Mouse (Mus musculus) kidney, postnatal 25 days (tissue): ENCODE data around the gene Zfp12.

Experiments
- DNase-seq, 2 experiments: peaks; one replicate each; pipeline ENCODE4 v3.0.0; 2021; ENCODE audit warnings: mixed read lengths in 2 of 2

The Zfp12 gene

DNA sequence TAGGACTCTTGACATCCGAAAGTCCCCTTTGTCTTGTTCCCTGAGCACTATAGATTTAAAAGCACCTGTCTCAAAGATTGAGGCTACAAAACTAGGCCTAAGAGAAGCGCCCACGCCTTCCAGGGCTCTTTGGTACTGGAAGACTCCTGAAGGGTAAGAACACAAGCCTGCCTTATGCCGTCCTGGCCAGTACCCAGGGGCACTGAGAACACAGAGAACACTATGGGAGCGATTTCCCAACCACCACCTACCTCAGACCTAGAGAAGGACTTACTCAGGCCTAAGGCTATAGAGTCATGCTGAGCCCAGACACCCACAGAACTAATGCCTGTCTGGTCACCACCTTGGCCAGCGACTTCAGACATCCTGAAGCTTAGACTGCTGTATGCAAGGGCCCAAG, 31.8 kb downstream of the Zfp12 start:
- no peak for DNase-seq

DNA sequence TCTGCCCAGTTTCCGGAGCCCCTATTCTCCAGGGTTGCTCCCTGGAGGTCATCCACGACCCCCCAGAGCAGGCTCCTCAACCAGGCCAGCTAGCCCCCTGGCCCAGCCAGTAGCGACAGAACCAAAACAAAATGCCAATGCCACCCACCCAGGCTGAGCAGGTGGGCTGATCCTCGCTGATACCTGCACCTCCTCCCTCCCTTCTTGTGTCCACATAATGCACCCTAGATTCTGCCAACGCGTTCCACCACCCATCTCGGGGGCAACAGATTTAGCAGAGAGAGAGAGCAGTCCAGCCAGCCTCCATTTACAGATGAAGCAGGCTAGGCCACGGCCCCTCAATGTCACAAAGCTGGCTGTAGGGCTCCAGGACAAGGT, 34.0 kb downstream of the Zfp12 start:
- DNase-seq: no peak

DNA sequence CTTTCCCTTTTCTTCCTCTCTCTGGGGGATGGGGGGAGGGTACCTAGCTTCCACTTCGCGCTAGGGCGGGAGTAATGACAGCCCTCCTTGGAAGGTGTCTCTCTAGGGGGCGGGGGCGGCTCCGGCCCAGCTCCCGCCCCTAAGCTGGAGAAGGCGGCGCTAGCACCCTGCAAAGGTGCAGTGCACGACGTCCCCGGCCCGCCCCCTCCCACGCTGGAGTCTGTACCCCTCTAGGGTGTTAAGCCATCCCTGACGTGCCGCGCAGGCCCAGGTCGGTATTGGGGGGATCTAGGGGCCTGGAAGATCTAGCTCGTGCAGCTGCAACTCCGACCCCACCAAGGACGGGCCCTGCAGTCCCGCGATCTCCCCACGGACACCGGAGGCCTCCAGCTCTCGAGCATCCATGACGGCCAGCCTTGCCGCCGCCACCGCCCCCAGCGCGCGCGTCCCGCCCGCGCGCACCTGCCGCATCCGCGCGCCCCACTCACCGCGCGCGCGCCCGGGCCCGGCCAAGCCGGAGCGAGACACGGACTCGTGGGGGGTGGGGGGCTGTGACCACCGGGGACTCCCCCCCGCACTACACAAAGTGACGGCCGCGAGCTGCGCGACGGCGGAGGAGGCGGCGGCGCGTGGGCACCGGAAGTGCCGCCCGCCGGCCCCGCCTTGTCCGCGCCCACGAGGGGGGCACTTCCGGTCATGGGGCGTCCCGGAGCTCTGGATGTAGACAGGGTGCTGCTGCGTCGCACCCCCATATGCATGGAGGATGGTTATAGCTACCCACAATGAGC, 34.6 kb downstream of the Zfp12 start, which contains the start of gene Zfp316:
Gene Zfp316 (minus strand): TSS at position 660 of the 788 bp plus-strand sequence.
- DNase-seq: peak; percentile 75 to 84

DNA sequence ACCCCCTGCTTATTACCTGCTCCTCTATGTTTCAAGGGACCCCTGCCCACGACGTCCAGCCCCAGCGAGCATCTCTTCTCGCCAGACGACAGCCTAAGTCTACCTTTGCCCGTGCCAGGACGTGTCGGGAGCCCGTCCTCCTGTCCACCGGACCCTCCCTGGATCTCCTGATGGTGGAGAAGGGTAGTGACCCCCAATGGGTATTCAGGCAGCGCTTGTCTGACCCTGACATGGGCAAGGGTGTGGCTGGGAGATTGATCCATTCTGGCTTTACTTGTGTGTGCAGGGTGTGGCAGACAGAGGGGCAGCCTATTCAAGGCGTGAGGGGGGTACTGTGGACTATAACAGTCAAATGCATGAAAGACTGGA, 35.2 kb downstream of the Zfp12 start:
- no peak for DNase-seq

DNA sequence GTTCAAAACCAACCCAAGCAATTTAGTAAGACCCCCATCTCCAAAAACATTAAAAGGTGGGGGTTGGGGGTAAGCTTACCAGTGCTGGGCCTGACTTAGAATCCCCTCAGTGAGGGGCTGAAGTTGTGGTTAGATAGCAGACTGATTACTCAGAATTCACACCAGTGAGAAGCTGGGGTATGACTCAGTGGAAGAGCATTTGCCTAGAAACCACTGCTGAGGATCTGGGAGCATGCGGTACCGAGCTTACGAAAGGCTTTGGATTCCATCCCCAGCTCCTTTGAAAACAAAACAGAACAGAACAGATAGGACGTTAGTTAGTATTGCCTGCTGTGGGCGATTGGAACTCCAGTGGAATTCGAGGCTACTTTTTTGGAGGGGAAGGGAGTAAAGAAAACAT, 36.7 kb downstream of the Zfp12 start:
- DNase-seq: no peak

DNA sequence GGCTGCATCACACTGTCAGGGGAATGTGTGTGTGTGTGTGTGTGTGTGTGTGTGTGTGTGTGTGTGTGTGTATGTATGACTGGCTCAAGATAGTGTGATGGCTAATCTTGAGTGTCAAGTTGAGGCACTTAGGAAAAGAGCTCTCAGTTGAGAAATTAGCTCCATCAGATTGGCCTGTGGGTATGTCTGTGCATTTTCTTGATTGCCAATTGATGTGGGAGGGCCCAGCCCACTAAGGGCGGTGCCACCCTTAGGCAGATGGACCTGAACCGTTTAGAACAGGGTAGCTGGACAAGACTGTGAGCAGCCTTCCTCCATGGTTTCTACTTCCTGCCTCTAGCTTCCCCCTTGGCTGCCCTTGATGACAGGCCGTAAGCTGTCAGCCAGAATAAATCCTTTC, 37.1 kb downstream of the Zfp12 start:
- DNase-seq: no peak

DNA sequence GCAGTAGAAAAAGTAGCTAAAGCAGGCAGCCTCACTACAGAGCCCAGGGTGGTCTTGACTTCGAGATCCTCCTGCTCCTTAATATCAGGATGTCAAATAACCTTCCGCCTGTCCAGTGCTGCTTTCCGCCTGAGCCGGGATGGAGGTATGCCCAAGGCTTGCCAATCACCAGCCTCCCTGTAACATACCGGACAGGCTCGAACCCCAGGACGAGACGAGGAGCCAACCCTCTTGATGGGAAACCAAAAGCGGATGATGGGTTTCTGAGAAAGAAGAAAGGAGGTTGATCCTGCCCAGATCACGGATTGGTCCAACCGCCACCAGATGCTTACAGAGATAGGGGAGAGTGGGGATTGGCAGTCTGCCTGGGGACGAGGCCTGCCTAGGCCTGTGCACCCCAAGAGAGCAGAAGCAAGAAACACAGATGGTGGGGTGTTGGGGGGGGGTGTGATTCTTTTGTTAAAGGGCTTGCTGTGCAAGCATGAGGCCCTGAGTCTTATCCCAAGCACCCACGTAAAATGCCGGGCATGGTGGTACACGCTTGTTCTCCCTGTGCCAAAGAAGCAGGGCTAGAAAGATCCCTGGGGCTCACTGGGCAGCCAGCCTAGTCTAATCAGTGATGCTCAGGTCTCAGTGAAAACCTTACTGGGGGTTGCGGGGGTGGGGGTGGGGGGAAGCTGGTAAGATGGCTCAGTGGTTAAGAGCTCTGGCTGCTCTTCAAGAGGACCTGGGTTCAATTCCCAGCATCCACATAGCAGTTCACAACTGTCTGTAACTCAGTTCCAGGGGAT, 37.8 kb downstream of the Zfp12 start:
- no peak for DNase-seq

DNA sequence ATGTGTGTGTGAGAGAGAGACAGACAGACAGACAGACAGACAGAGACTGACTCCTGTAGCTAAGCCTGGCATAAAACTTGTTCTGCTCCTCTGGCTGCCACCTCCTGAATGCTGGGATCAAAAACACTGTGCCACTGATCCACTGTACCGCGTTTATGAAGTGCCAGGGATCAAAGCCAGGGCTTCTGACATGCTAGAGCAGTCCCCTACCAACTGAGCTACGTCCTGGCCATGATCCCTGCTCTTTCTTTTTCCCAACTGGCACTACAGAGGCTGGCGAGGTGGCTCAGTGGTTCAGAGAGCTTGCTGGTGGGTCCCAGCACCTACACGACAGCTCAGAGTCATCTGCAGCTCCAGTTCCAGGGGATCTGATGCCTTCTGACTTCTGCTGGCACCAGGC, 40.8 kb downstream of the Zfp12 start:
- no peak for DNase-seq

DNA sequence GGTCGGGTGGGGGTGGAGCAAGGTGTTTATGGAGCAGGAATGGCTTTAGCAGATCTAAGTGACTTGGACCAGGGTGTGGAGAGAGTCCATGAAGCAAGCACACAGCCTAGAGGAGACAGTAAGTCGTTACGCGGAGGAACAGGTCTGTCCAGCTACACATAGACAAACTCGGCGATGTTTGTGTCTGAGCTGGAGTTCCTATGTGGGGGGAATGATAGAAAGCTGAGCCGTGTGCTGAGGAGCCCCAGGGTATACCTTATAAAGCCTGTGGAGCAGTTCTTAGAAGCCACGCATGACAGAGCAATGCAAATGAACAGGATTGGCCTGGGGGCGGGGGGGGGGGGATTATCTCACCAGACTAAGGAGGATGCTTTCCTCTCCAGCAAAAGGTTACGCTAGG, 44.3 kb downstream of the Zfp12 start:
- DNase-seq: no peak

DNA sequence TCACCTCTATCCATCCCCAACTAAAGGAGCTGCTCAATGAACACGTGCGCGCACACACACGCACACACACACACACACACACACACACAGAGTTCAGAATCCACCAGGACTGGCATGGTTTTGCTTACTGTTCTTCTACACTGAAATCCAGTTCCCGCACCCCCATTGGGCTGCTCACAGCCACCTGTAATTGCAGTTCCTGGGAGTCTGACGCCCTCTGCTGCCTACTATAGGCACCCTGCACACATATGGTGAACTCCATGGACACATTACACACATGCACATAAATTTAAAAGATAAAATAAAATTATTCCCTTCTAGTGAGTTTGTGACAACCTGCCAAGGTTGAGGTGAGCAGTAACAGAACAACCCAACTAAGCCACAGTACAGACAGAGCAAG, 49.8 kb downstream of the Zfp12 start:
- DNase-seq: peak in 1 of 2 experiments; percentile 14

DNA sequence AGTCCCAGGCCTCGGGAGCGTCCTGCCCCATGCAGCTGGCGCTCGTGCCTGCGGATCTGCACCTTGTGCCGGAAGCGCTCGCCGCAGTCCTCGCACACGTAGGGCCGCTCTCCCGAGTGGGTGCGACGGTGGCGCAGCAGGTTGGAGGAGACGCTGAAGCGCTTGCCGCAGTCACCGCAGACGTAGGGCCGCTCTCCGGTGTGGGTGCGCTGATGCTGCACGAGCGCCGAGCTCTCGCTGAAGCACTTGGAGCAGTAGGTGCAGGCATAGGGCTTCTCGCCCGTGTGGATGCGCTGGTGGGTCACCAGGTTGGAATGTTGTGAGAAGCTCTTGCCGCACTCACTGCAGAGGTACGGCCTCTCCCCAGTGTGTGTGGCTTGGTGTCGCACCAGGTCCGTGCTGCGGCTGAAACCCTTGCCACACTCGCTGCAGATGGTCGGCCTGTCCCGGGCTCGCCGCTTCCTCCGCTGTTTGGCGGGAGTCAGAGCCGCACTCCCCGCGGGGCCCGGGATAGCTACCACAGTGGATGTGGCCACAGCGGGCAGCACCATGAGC, 52.9 kb downstream of the Zfp12 start:
- DNase-seq: no peak

DNA sequence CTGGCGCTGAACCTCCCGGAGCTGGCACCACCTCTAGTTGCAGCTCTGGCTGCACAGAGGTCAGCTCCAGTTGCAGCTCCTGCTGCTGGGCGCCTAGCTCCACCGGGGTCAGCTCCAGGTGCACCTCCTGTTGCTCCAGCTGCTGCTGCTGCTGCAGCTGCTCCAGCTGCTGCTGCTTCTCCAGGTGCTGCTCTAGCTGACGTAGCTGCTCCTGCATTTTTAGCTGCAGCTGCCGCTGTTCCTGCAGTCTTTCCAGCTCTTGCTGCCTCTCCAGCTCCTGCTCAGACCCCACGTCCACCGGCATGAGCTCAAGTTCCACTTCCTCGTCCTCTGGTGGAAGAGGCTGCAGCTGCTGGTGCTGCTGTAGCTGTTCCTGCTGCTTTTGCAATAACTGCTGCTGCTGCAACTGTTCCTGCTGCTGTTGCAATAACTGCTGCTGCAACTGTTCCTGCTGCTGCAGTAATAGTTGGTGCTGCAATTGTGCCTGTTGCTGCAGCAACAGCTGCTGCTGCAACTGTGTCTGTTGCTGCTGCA, 53.5 kb downstream of the Zfp12 start:
- DNase-seq: no peak

DNA sequence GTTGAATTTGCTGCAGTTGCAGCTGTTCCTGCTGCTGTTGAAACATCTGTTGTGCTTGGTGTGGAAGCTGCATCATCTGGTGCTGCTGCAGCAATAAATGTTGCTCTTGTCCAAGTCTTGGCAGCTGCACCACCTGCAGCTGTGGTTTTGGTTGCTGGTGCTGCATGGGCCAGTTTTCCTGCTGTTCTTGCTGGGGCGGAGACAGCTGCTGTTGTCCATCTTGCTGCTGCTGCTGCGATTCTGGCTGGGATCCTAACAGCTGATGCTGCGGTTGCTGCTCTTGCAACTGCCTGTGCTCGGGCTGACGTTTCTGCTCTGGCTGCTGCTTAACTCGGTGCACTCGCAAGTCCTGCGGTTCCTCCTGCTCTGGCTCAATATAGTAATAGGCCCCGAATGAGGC, 54.3 kb downstream of the Zfp12 start:
- no peak for DNase-seq

DNA sequence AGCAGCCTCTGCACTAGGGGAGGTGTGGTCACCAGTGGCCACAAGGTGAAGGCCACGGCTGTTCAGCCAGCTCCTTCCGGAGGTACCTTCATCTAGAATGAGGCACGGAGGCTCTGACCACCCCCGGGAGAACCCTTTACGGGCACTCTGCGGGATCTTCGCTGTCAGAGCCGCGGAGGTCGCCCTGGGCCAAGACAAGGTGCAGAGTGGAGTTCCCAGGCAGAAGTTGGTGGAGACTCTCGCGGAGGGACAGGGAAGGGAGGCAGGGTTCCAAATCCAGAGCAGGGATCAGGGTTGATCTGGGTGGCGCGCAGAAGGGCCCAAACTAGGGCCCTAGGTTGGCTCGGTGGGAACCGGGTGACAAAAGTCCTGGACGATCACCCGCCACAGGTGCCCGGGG, 57.9 kb downstream of the Zfp12 start:
- no peak for DNase-seq

DNA sequence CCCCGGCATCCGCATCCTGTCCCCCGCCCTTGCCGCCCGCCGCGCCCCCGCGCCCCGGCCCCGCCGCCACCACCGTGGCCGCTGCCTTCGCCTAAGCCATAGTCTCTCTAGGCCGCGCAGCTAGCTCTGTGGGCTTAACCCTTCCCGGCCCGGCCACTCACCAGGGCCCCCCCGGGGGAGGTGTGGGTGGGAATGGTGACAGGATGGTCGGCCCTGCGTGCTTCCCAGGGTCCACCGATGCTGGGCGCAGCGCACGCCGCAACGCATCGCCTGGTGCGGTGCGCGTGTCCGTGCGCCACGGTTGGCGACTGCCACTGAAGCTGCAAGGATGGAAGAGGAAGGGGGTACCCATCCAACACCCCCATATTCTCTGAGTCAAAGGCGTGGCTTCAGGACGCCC, 58.4 kb downstream of the Zfp12 start, which contains the start of gene Zfp853:
Gene Zfp853 (minus strand): TSS at position 220 of the 400 bp plus-strand sequence.
- DNase-seq: no peak

DNA sequence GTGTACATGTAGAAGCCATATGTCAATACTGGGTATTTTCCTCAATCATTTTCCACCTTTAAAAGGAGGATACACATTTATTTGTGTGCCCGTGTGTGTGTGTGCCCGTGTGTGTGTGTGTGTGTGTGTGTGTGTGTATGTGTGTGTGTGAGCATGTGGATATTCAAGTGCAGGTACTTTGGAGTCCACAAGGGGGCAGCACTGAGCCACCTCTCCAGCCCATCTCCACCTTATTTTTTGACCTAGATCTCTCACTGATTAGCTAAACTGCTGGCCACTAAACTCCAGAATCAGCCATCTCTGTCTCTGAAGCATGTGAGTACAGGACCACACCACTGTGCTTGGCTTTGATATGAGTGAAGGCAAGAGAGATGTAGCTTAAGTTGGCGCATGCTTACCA, 59.9 kb downstream of the Zfp12 start:
- DNase-seq: no peak

DNA sequence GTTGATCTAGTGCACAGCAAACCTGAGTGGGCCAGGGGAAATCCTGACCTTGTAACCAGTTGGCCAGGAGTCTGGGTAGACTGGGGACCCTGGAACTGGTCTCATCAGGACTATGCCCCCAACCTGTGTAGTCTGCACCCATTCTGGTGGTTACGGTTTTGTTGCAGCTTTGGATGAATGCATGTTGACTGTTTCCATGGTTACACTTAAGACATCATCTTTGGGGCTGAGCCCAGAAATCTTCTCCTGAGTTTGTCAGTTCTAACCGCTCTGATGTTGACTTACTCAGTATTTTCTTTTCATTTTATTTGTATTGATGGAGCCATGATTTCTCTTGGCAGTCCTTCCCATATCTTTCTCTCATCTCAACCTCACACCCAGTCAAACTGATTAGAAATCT, 60.4 kb downstream of the Zfp12 start:
- DNase-seq: no peak

DNA sequence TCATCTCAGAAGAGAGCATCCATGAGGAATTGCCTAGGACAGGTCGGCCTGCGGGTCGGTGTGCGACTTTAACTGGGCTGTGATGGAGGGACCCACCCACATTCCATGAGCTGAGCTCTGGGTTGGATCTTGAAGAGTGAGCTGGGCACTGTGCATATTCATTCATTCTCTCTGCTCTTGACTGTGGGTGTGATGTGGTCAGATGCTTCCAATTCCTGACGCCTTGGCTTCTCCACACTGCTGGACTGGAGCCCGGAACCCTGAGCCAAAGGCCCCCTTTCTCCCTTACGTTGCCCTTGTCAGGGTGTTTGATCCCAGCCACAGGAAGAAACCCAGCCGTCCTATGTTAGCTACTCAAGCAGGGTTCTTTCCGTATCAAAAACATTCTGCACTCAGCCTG, 63.0 kb downstream of the Zfp12 start:
- no peak for DNase-seq

DNA sequence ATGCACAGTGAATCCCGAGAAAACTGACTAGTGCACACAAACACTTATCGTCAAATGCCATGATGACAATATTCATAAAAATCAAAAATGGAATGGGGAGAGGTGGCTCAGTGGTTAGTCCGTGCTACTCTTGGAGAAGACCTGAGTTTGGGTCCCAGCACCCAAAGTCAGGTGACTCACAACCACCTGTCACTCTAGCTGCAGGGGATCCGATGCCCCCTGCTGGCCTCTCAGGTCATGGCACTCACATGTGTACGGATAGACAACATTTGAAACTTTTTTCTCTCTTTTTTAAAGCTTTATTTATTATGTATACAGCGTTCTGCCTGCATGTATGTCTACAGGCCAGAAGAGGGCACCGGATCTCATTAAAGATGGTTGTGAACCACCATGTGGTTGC, 63.4 kb downstream of the Zfp12 start:
- DNase-seq: no peak
